Mouse (Mus musculus) hindbrain, embryonic 14.5 days (tissue): ENCODE results near the gene Rapgef6. TPM values are rescaled to one million over a fixed set of nuclear protein-coding genes. Genes with fewer than 3 reads are reported as not detected.

ENCODE experiments used
- ATAC-seq: fragments of 200-750 bp; cut with Nextera tagmentation; 2 replicates; pipeline ENCODE4 v1.8.0; 2017; ENCODE audit warnings: moderate number of reproducible peaks, mild to moderate bottlenecking, moderate TSS enrichment, moderate library complexity; ENCODE audit not compliant: low FRiP score
- DNase-seq: peaks from one replicate; pipeline ENCODE4 v3.0.0-alpha.2; 2015; ENCODE audit warnings: low spot score
- H3K27ac ChIP-seq: fragments of 300-500 bp; sonication (generic); 2 replicates; pipeline ENCODE4 v1.5.1; 2014; ENCODE audit warnings: mild to moderate bottlenecking, moderate library complexity
- H3K27me3 ChIP-seq: fragments of 300-500 bp; sonication (generic); 2 replicates; pipeline ENCODE4 v1.6.1; 2014; ENCODE audit warnings: mild to moderate bottlenecking, low read length, mixed read lengths; ENCODE audit not compliant: control insufficient read depth, insufficient read depth
- H3K36me3 ChIP-seq: fragments of 300-500 bp; sonication (generic); replicated peaks from 2 replicates; pipeline ENCODE4 v1.6.1; 2014; ENCODE audit not compliant: control insufficient read depth, insufficient read depth
- H3K4me1 ChIP-seq: fragments of 300-500 bp; sonication (generic); replicated peaks from 2 replicates; pipeline ENCODE4 v1.6.1; 2014; ENCODE audit warnings: antibody characterized with exemption, low read length, mixed read lengths; ENCODE audit not compliant: control insufficient read depth, insufficient read depth
- H3K4me2 ChIP-seq: fragments of 300-500 bp; sonication (generic); replicated peaks from 2 replicates; pipeline ENCODE4 v1.6.1; 2014; ENCODE audit warnings: mild to moderate bottlenecking, moderate library complexity
- H3K4me3 ChIP-seq: fragments of 300-500 bp; sonication (generic); replicated peaks from 2 replicates; pipeline ENCODE4 v1.5.1; 2014; ENCODE audit warnings: mild to moderate bottlenecking, low read length
- H3K9ac ChIP-seq: fragments of 300-500 bp; sonication (generic); 2 replicates; pipeline ENCODE4 v1.6.1; 2014
- H3K9me3 ChIP-seq: fragments of 300-500 bp; sonication (generic); 2 replicates; pipeline ENCODE4 v1.6.1; 2016; ENCODE audit warnings: low read length; ENCODE audit not compliant: control insufficient read depth
- WGBS: fragments of 180-500 bp; shearing (Covaris S2); extraction: QIAGEN DNeasy Blood & Tissue Kit; methylation state at CpG from one replicate; pipeline ENCODE4 v1.1.7; 2014; 5-methylcytosine and 5-hydroxymethylcytosine counted together
- polyA plus RNA-seq: library from polyadenylated mRNA; unstranded; fragments of >200 nt; fragmentation: Nextera tagmentation; extraction: Ambion mirVana; gene quantifications from 2 replicates; pipeline ENCODE4 v1.2.1, GENCODE M21; 2014

The Rapgef6 gene
- polyA plus RNA-seq, 1 experiment from 2014 or later = 31.7 TPM

GRCm38 (mm10) chr11:54730931-54731330, 208.3 kb downstream of the Rapgef6 start:
- H3K9ac ChIP-seq = no peak overlapping the region
- H3K4me2 ChIP-seq = no peak overlapping the region
- no peaks in the 10 kb centered on the region for H3K27me3 ChIP-seq
- H3K4me1 ChIP-seq = no peaks in the 10 kb centered on the region
- no peak overlapping the region for H3K27ac ChIP-seq
- H3K36me3 ChIP-seq = peaks cover 13% of the 10 kb centered on the region
- 91% methylated on average over 5 of the region's 5 CpGs for WGBS
- no peak for DNase-seq
- H3K4me3 ChIP-seq = no peak overlapping the region
- no peak for ATAC-seq
- no peaks in the 10 kb centered on the region for H3K9me3 ChIP-seq

GRCm38 (mm10) chr11:54731367-54731766, 208.7 kb downstream of the Rapgef6 start:
- 87% methylated on average over 7 of the region's 7 CpGs for WGBS
- ATAC-seq (no peak), DNase-seq (no peak)
- Histone ChIP-seq H3K27me3 (no peaks in the 10 kb centered on the region), H3K27ac (no peak overlapping the region), H3K9me3 (no peaks in the 10 kb centered on the region), H3K4me2 (no peak overlapping the region), H3K36me3 (peaks cover 17% of the 10 kb centered on the region), H3K4me3 (no peak overlapping the region), H3K9ac (no peak overlapping the region), H3K4me1 (no peaks in the 10 kb centered on the region)

- Histone ChIP-seq H3K36me3 (peaks cover 25% of the 10 kb centered on the region), H3K4me2 (no peak overlapping the region), H3K4me3 (no peak overlapping the region), H3K27ac (no peak overlapping the region), H3K4me1 (no peaks in the 10 kb centered on the region), H3K27me3 (no peaks in the 10 kb centered on the region), H3K9me3 (no peaks in the 10 kb centered on the region), H3K9ac (no peak overlapping the region)
- DNase-seq (no peak), ATAC-seq (no peak)
- WGBS = 57% methylated on average over 7 of the region's 7 CpGs
These were observed 210.9 kb downstream of the Rapgef6 start for GRCm38 (mm10) chr11:54733546-54733945.

GRCm38 (mm10) chr11:54735114-54735513, 212.5 kb downstream of the Rapgef6 start:
- Histone ChIP-seq H3K9me3 (no peaks in the 10 kb centered on the region), H3K27me3 (no peaks in the 10 kb centered on the region), H3K36me3 (peaks cover 33% of the 10 kb centered on the region), H3K27ac (no peak overlapping the region), H3K9ac (no peak overlapping the region), H3K4me1 (no peaks in the 10 kb centered on the region), H3K4me2 (no peak overlapping the region), H3K4me3 (no peak overlapping the region)
- ATAC-seq = no peak
- WGBS = 96% methylated on average over 1 of the region's 1 CpGs
- no peak for DNase-seq

GRCm38 (mm10) chr11:54736903-54737302, 214.3 kb downstream of the Rapgef6 start:
- ATAC-seq (no peak), DNase-seq (no peak)
- H3K27ac ChIP-seq = no peak overlapping the region
- peaks cover 35% of the 10 kb centered on the region for H3K36me3 ChIP-seq
- whole genome bisulfite sequencing = 93% methylated on average over 3 of the region's 5 CpGs
- no peak overlapping the region for H3K9ac ChIP-seq
- H3K4me1 ChIP-seq = no peaks in the 10 kb centered on the region
- no peaks in the 10 kb centered on the region for H3K9me3 ChIP-seq
- no peak overlapping the region for H3K4me3 ChIP-seq
- no peaks in the 10 kb centered on the region for H3K27me3 ChIP-seq
- H3K4me2 ChIP-seq = no peak overlapping the region

- Histone ChIP-seq H3K9ac (no peak overlapping the region), H3K36me3 (peaks cover 35% of the 10 kb centered on the region), H3K9me3 (no peaks in the 10 kb centered on the region), H3K27ac (no peak overlapping the region), H3K4me2 (no peak overlapping the region), H3K27me3 (no peaks in the 10 kb centered on the region), H3K4me3 (no peak overlapping the region), H3K4me1 (no peaks in the 10 kb centered on the region)
- DNase-seq (no peak), ATAC-seq (no peak)
- 90% methylated on average over 4 of the region's 4 CpGs for WGBS
These were observed 216.5 kb downstream of the Rapgef6 start for GRCm38 (mm10) chr11:54739012-54739750.

GRCm38 (mm10) chr11:54741330-54741729, 218.7 kb downstream of the Rapgef6 start:
- Histone ChIP-seq H3K4me2 (no peak overlapping the region), H3K27ac (no peak overlapping the region), H3K27me3 (no peaks in the 10 kb centered on the region), H3K4me1 (no peaks in the 10 kb centered on the region), H3K9me3 (no peaks in the 10 kb centered on the region), H3K9ac (no peak overlapping the region), H3K36me3 (peaks cover 34% of the 10 kb centered on the region), H3K4me3 (no peak overlapping the region)
- ATAC-seq (no peak), DNase-seq (no peak)
- WGBS = 98% methylated on average over 2 of the region's 2 CpGs

- no peak for DNase-seq
- no peak overlapping the region for H3K4me3 ChIP-seq
- no peak for ATAC-seq
- H3K27ac ChIP-seq = no peak overlapping the region
- no peaks in the 10 kb centered on the region for H3K9me3 ChIP-seq
- no peak overlapping the region for H3K9ac ChIP-seq
- 89% methylated on average over 1 of the region's 1 CpGs for WGBS
- H3K4me1 ChIP-seq = no peaks in the 10 kb centered on the region
- H3K27me3 ChIP-seq = no peaks in the 10 kb centered on the region
- no peak overlapping the region for H3K4me2 ChIP-seq
- peaks cover 29% of the 10 kb centered on the region for H3K36me3 ChIP-seq
These were observed 221.6 kb downstream of the Rapgef6 start for GRCm38 (mm10) chr11:54744231-54744630.
